Mouse (Mus musculus) E14TG2a.4 (cell line): Measurements from ENCODE around the gene Mettl16.

Experiments
- CTCF ChIP-seq: conservative IDR thresholded peaks from 2 replicates; pipeline ENCODE4 v1.5.1; 2014; ENCODE audit warnings: low read length
- NANOG ChIP-seq: IDR thresholded peaks from 2 replicates; pipeline ENCODE4 v1.6.1; 2014; ENCODE audit warnings: borderline replicate concordance, low read length, mixed read lengths

DNA sequence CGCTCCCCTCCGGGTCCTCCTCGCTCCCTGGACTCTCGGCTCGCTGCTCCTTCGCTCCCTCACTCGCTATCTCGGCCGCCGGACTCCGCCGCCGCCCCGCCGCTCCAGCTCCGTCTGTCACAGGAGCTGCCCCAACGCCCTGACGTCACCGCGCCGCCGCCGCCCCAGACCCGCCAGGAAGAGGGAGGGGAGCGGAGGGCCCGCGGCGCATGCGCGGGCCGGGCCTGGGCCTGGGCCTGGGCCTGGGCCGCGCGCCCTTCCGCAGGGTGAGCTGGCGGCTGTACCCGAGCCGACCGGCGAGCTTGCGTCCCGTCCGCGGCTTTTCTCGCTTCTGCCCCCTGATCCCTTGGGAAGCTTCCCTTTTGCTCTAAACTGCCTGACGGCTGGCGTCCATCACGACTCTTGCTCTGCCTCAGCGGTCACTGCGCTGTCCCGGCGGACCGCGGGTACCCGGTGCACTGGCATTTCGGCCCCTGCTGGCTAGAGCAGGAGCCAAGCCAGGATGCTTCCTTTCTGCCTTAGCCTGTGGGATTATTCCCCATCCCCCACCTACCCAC lies 46.3 kb upstream of the Mettl16 start, which contains the start of gene Pafah1b1:
- TF ChIP-seq CTCF, result no peak
- TF ChIP-seq NANOG, result no peak
